Mouse (Mus musculus) cerebellum, postnatal 14 days (tissue): ENCODE measurements at regions not wholly inside any gene's neighbourhood (a gene's known extent, or its start where the extent isn't known, plus 50 kb on each side); places are given as distances from the start of the nearest gene placed in this dataset.

Experiments used
- DNase-seq, 2 experiments: peaks; one replicate each; pipeline ENCODE4 v3.0.0; 2021; ENCODE audit warnings: mixed read lengths in 2 of 2

GRCm38 (mm10) chr3:63638572-63638971 is 154.9 kb upstream of the Gm34302 start:
- DNase-seq, result no peak

GRCm38 (mm10) chr3:63637913-63638312 is 154.2 kb upstream of the Gm34302 start:
- DNase-seq, result no peak

GRCm38 (mm10) chr3:63627724-63628123 is 144.0 kb upstream of the Gm34302 start:
- DNase-seq, result no peak

- DNase-seq, result peak; percentile 30 to 39
Observed at GRCm38 (mm10) chr3:63616127-63616526, 132.4 kb upstream of the Gm34302 start.

- no peak for DNase-seq
Observed at GRCm38 (mm10) chr3:63613652-63614051, 130.0 kb upstream of the Gm34302 start.

- DNase-seq, result no peak
Observed at GRCm38 (mm10) chr3:63612767-63613363, 129.2 kb upstream of the Gm34302 start.

- no peak for DNase-seq
Observed at GRCm38 (mm10) chr3:63610113-63610919, 126.6 kb upstream of the Gm34302 start.

GRCm38 (mm10) chr3:63609454-63610112 is 125.9 kb upstream of the Gm34302 start:
- DNase-seq, result no peak

GRCm38 (mm10) chr3:63582717-63583696 is 99.3 kb upstream of the Gm34302 start:
- peak; percentile 86 to 88 for DNase-seq

- DNase-seq, result no peak
Observed at GRCm38 (mm10) chr3:63582180-63582579, 98.5 kb upstream of the Gm34302 start.

- DNase-seq, result peak; percentile 89
Observed at GRCm38 (mm10) chr3:63570607-63571353, 87.1 kb upstream of the Gm34302 start.

- no peak for DNase-seq
Observed at GRCm38 (mm10) chr3:63570082-63570481, 86.4 kb upstream of the Gm34302 start.

- DNase-seq, result no peak
Observed at GRCm38 (mm10) chr3:63569004-63569596, 85.4 kb upstream of the Gm34302 start.

GRCm38 (mm10) chr3:63567726-63568125 is 84.0 kb upstream of the Gm34302 start:
- no peak for DNase-seq

GRCm38 (mm10) chr3:63563057-63563456 is 79.4 kb upstream of the Gm34302 start:
- DNase-seq, result no peak

- no peak for DNase-seq
Observed at GRCm38 (mm10) chr3:63562532-63562931, 78.9 kb upstream of the Gm34302 start.

GRCm38 (mm10) chr3:63560745-63561151 is 77.1 kb upstream of the Gm34302 start:
- DNase-seq, result no peak

- no peak for DNase-seq
Observed at GRCm38 (mm10) chr3:63556741-63557140, 73.1 kb upstream of the Gm34302 start.

- peak; percentile 70 to 71 for DNase-seq
Observed at GRCm38 (mm10) chr3:63554872-63555271, 71.2 kb upstream of the Gm34302 start.

GRCm38 (mm10) chr3:63553426-63553825 is 69.7 kb upstream of the Gm34302 start:
- DNase-seq, result no peak

- no peak for DNase-seq
Observed at GRCm38 (mm10) chr3:63551661-63552060, 68.0 kb upstream of the Gm34302 start.
